Mouse (Mus musculus): ENCODE results near the gene Mroh8.
"Not testable (repeated sequence)": the region's sequence is repeated elsewhere in the genome, so short reads cannot be mapped to it uniquely, and the experiment has no call there.

Mroh8 gene

GRCm38 (mm10) chr2:157201081-157201830 is 78.1 kb downstream of the Mroh8 start:
- in situ Hi-C loops (cut with MboI, MseI) = loop anchor here (10.0 kb wide), 1 partner anchor 206 kb away; the partner anchor contains the start of gene Ndrg3

GRCm38 (mm10) chr2:157198405-157198804 is 80.9 kb downstream of the Mroh8 start:
- in situ Hi-C loops (cut with MboI, MseI) = not testable (repeated sequence)

GRCm38 (mm10) chr2:157190651-157191050 is 88.7 kb downstream of the Mroh8 start:
- in situ Hi-C loops (cut with MboI, MseI) = no loop called here

- in situ Hi-C loops (cut with MboI, MseI) = no loop called here
Observed at GRCm38 (mm10) chr2:157187223-157187622, 92.1 kb downstream of the Mroh8 start.

- in situ Hi-C loops (cut with MboI, MseI) = no loop called here
Observed at GRCm38 (mm10) chr2:157186504-157186903, 92.8 kb downstream of the Mroh8 start.

- in situ Hi-C loops (cut with MboI, MseI) = no loop called here
Observed at GRCm38 (mm10) chr2:157185022-157185660, 94.2 kb downstream of the Mroh8 start.

GRCm38 (mm10) chr2:157178167-157178566 is 101.2 kb downstream of the Mroh8 start:
- in situ Hi-C loops (cut with MboI, MseI) = loop anchor here (10.0 kb wide), 1 partner anchor 127 kb away; no protein-coding TSS in a partner anchor

GRCm38 (mm10) chr2:157176248-157176647 is 103.1 kb downstream of the Mroh8 start:
- in situ Hi-C loops (cut with MboI, MseI) = loop anchor here (10.0 kb wide), 1 partner anchor 129 kb away; no protein-coding TSS in a partner anchor

GRCm38 (mm10) chr2:157174416-157174815 is 104.9 kb downstream of the Mroh8 start:
- in situ Hi-C loops (cut with MboI, MseI) = loop anchor here (10.0 kb wide), 1 partner anchor 130 kb away; no protein-coding TSS in a partner anchor

- in situ Hi-C loops (cut with MboI, MseI) = loop anchor here (10.0 kb wide), 1 partner anchor 131 kb away; no protein-coding TSS in a partner anchor
Observed at GRCm38 (mm10) chr2:157173555-157173954, 105.8 kb downstream of the Mroh8 start.

- in situ Hi-C loops (cut with MboI, MseI) = loop anchor here (10.0 kb wide), 1 partner anchor 132 kb away; no protein-coding TSS in a partner anchor
Observed at GRCm38 (mm10) chr2:157172984-157173383, 106.4 kb downstream of the Mroh8 start.

- in situ Hi-C loops (cut with MboI, MseI) = loop anchor here (10.0 kb wide), 1 partner anchor 134 kb away; no protein-coding TSS in a partner anchor
Observed at GRCm38 (mm10) chr2:157170626-157171025, 108.7 kb downstream of the Mroh8 start.

- in situ Hi-C loops (cut with MboI, MseI) = loop anchor here (10.0 kb wide), 1 partner anchor 135 kb away; no protein-coding TSS in a partner anchor
Observed at GRCm38 (mm10) chr2:157170166-157170565, 109.2 kb downstream of the Mroh8 start.

GRCm38 (mm10) chr2:157166371-157167080 is 112.8 kb downstream of the Mroh8 start:
- in situ Hi-C loops (cut with MboI, MseI) = no loop called here

- in situ Hi-C loops (cut with MboI, MseI) = not testable (repeated sequence)
Observed at GRCm38 (mm10) chr2:157165312-157166224, 113.8 kb downstream of the Mroh8 start.

- in situ Hi-C loops (cut with MboI, MseI) = no loop called here
Observed at GRCm38 (mm10) chr2:157164101-157164500, 115.2 kb downstream of the Mroh8 start.
